Mouse (Mus musculus): ENCODE measurements around the gene 2810408A11Rik. TPM values are rescaled to one million over a fixed set of nuclear protein-coding genes. Genes with fewer than 3 reads are reported as not detected.

Gene 2810408A11Rik
- total and polyA plus RNA-seq, 3 experiments, result 0.81 to 1.3 TPM; not detected in 1

DNA sequence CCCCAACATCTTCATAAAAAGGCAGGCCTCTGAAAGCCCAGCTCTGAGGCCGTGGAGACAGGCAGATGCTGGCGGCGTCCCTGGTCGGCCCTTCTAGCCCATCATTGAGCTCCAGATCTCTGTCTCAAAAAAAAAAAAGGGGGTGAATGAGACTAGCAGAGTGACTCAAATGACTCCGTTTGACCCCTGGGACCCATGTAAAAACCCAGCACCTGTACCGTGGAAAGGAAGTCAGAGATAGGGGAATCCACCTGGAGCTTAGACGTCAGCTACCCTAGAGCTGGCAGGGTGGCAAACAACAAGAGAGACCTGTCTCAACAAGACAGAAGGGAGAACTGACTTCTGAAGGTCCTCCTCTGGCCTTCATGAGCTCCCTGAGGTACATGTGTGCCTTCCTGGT, 29.0 kb downstream of the 2810408A11Rik start:
- peaks cover 2 to 20% of the 10 kb centered on the region in 2 experiments; a peak in 3 of 4 replicates for H3K4me1 ChIP-seq (ENCODE audit: control insufficient read depth in 1 of 2, insufficient read depth in 2 of 2, low read length in 2 of 2)
- H3K79me2 ChIP-seq (ENCODE audit: control insufficient read depth, insufficient read depth, low read length, poor library complexity), result no peaks in the 10 kb centered on the region
- no peaks in the 10 kb centered on the region for H3K9me3 ChIP-seq (replicated peaks; ENCODE audit: insufficient read depth, low read length)
- no peaks in the 10 kb centered on the region; a peak in 1 of 4 replicates for H3K27me3 ChIP-seq (ENCODE audit: control insufficient read depth in 1 of 2, insufficient read depth in 2 of 2, low read length in 2 of 2)
- H3K4me3 ChIP-seq (ENCODE audit: control insufficient read depth in 1 of 2, insufficient read depth in 1 of 2, low read depth in 2 of 2, low read length in 2 of 2), result no peak overlapping the region
- no peak overlapping the region for H3K9ac ChIP-seq (ENCODE audit: control insufficient read depth, low read depth, low read length, poor library complexity, severe bottlenecking)
- H3K27ac ChIP-seq (ENCODE audit: control insufficient read depth, low read depth, low read length), result no peak overlapping the region
- TF ChIP-seq ELF1 (IDR thresholded peaks at IDR 0.05; ENCODE audit: low read depth, low read length), result no peak
- no peak for TF ChIP-seq MYC (IDR thresholded peaks at IDR 0.05; ENCODE audit: low read depth, low read length)
- no peak for TF ChIP-seq SMC3 (IDR thresholded peaks at IDR 0.05; ENCODE audit: low read depth, low read length)
- no peak for TF ChIP-seq E2F4 (IDR thresholded peaks at IDR 0.05; ENCODE audit: borderline replicate concordance, low read depth, low read length)
- no peak for TF ChIP-seq ZC3H11A (IDR thresholded peaks at IDR 0.05; ENCODE audit: low read depth, low read length)
- 0 out of 2 replicates have a peak, but pooled peaks have one; percentile 29 for TF ChIP-seq ZNF384 (IDR thresholded peaks at IDR 0.05; ENCODE audit: low read depth, low read length)
- TF ChIP-seq ZMIZ1 (IDR thresholded peaks at IDR 0.05; ENCODE audit: low read depth, low read length), result no peak
- TF ChIP-seq MAZ (IDR thresholded peaks at IDR 0.05; ENCODE audit: low read depth, low read length), result no peak
- no peak for TF ChIP-seq EP300 (IDR thresholded peaks at IDR 0.05; ENCODE audit: low read depth in 1 of 2, low read length in 2 of 2)
- H3K36me3 ChIP-seq (ENCODE audit: control insufficient read depth in 1 of 2, insufficient read depth in 2 of 2, low read length in 2 of 2), result peaks cover 0 to 8% of the 10 kb centered on the region in 2 experiments; a peak in 2 of 4 replicates
- DNase-seq (ENCODE audit: low read depth, low spot score), result no peak

DNA sequence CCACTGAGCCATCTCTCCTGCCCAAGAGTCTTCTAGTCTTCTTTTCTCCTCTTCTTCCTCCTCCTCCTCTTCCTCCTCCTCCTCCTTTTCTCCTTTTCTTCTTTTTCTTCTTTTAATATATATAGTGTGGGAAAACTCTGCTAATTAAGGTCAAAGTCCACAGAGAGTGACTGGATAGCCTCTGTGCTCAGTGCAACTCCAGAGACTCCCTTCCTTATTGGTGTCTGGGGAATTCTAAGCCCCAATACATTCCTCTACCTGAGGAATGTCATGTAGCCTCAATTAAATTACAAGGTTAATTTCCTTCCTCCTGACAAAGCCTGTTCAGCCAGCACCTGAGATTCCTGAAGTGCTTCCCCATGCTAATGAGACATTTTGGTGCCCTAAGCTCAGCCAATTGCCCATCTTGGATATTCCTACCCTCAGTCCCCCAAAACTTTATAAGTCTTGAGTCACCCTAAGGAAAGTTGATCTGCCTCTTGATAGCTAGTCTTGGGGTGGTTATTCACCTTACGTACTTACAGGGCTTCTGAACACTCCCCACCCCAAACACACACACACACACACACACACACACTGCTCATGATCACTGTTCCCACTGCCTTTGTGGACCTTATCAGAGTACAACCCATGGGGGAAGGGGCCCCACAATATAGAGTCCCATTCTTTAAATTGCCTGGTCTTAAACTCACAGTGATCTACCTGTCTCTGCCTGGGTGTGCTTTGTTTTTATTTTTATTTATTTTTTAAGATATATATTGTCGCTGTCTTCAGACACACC, 30.3 kb downstream of the 2810408A11Rik start:
- Histone ChIP-seq H3K4me1 (ENCODE audit: control insufficient read depth in 1 of 2, insufficient read depth in 2 of 2, low read length in 2 of 2) (peaks cover 2 to 10% of the 10 kb centered on the region in 2 experiments; a peak in 3 of 4 replicates), H3K27me3 (ENCODE audit: control insufficient read depth in 1 of 2, insufficient read depth in 2 of 2, low read length in 2 of 2) (no peaks in the 10 kb centered on the region; a peak in 1 of 4 replicates), H3K9ac (ENCODE audit: control insufficient read depth, low read depth, low read length, poor library complexity, severe bottlenecking) (no peak overlapping the region), H3K27ac (ENCODE audit: control insufficient read depth, low read depth, low read length) (no peak overlapping the region), H3K9me3 (replicated peaks; ENCODE audit: insufficient read depth, low read length) (no peaks in the 10 kb centered on the region), H3K36me3 (ENCODE audit: control insufficient read depth in 1 of 2, insufficient read depth in 2 of 2, low read length in 2 of 2) (peaks cover 0 to 4% of the 10 kb centered on the region in 2 experiments; a peak in 1 of 4 replicates), H3K4me3 (ENCODE audit: control insufficient read depth in 1 of 2, insufficient read depth in 1 of 2, low read depth in 2 of 2, low read length in 2 of 2) (no peak overlapping the region), H3K79me2 (ENCODE audit: control insufficient read depth, insufficient read depth, low read length, poor library complexity) (no peaks in the 10 kb centered on the region)
- TF ChIP-seq CHD1 (IDR thresholded peaks at IDR 0.05; ENCODE audit: low read depth, low read length) (no peak), GABPA (IDR thresholded peaks at IDR 0.05; ENCODE audit: low read depth, low read length) (no peak)
- DNase-seq (ENCODE audit: low read depth, low spot score), result no peak

DNA sequence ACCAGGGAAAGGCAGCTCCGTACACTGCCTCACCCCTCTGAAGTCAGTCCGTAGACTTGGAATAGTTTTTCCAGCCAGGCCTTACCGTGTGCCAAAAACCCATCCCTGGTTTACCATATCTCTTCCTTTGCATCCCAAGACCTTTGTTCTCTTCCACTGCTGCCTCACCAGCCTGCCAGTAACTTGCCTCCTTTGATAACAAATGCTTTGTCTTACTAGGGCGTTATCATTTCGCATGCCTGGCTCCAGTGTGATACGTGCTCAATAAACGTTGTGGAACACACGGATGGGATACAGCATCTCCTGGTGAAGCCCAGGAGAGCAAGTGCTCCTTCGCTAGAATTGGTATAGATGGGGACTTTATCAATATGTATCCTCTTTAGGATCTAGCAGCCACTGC, 33.5 kb downstream of the 2810408A11Rik start:
- H3K9me3 ChIP-seq (replicated peaks; ENCODE audit: insufficient read depth, low read length), result no peaks in the 10 kb centered on the region
- H3K27me3 ChIP-seq (ENCODE audit: control insufficient read depth in 1 of 2, insufficient read depth in 2 of 2, low read length in 2 of 2), result no peaks in the 10 kb centered on the region; a peak in 1 of 4 replicates
- H3K9ac ChIP-seq (ENCODE audit: control insufficient read depth, low read depth, low read length, poor library complexity, severe bottlenecking), result no peak overlapping the region
- no peak overlapping the region for H3K27ac ChIP-seq (ENCODE audit: control insufficient read depth, low read depth, low read length)
- no peak overlapping the region for H3K4me3 ChIP-seq (ENCODE audit: control insufficient read depth in 1 of 2, insufficient read depth in 1 of 2, low read depth in 2 of 2, low read length in 2 of 2)
- H3K79me2 ChIP-seq (ENCODE audit: control insufficient read depth, insufficient read depth, low read length, poor library complexity), result no peaks in the 10 kb centered on the region
- peak; percentile 41 for DNase-seq (ENCODE audit: low read depth, low spot score)
- peaks cover 0 to 4% of the 10 kb centered on the region in 2 experiments; a peak in 1 of 4 replicates for H3K36me3 ChIP-seq (ENCODE audit: control insufficient read depth in 1 of 2, insufficient read depth in 2 of 2, low read length in 2 of 2)
- no peak for TF ChIP-seq USF2 (IDR thresholded peaks at IDR 0.05; ENCODE audit: borderline replicate concordance in 1 of 2, insufficient read depth in 1 of 2, low read depth in 1 of 2, low read length in 2 of 2)
- no peak for TF ChIP-seq TBP (IDR thresholded peaks at IDR 0.05; ENCODE audit: low read depth, low read length)
- TF ChIP-seq HCFC1 (IDR thresholded peaks at IDR 0.05; ENCODE audit: low read depth, low read length), result no peak
- no peak for TF ChIP-seq E2F4 (IDR thresholded peaks at IDR 0.05; ENCODE audit: borderline replicate concordance, low read depth, low read length)
- no peak for TF ChIP-seq JUND (IDR thresholded peaks at IDR 0.05; ENCODE audit: low read depth, low read length)
- TF ChIP-seq MYC (IDR thresholded peaks at IDR 0.05; ENCODE audit: low read depth, low read length), result no peak
- no peak for TF ChIP-seq MXI1 (IDR thresholded peaks at IDR 0.05; ENCODE audit: low read depth, low read length)
- TF ChIP-seq MAX (IDR thresholded peaks at IDR 0.05; ENCODE audit: low read length), result no peak
- TF ChIP-seq RCOR1 (IDR thresholded peaks at IDR 0.05; ENCODE audit: low read depth, low read length), result peak; percentile 64; the same call in 1 of the 2 replicates
- peak; percentile 59 to 63; a peak in 3 of 4 replicates for TF ChIP-seq EP300 (IDR thresholded peaks at IDR 0.05; ENCODE audit: low read depth in 1 of 2, low read length in 2 of 2)
- TF ChIP-seq ELF1 (IDR thresholded peaks at IDR 0.05; ENCODE audit: low read depth, low read length), result no peak
- peak; percentile 74 for TF ChIP-seq GATA1 (IDR thresholded peaks at IDR 0.05; ENCODE audit: low read depth, low read length)
- TF ChIP-seq TCF12 (IDR thresholded peaks at IDR 0.05; ENCODE audit: low read depth, low read length), result peak; percentile 61
- peaks cover 2 to 17% of the 10 kb centered on the region in 2 experiments for H3K4me1 ChIP-seq (ENCODE audit: control insufficient read depth in 1 of 2, insufficient read depth in 2 of 2, low read length in 2 of 2)
